Mouse (Mus musculus) myocyte (in vitro differentiated cells): ENCODE measurements around the gene Ntn5.

Experiments used
- MAX ChIP-seq: IDR thresholded peaks from one replicate; pipeline ENCODE4 v1.6.1; 2011; ENCODE audit warnings: low read depth, mild to moderate bottlenecking, control low read depth
- USF1 ChIP-seq: IDR thresholded peaks from one replicate; pipeline ENCODE4 v1.6.1; 2011; ENCODE audit warnings: low read depth, mild to moderate bottlenecking, control low read depth, moderate library complexity

- TF ChIP-seq USF1: no peak
- no peak for TF ChIP-seq MAX
Measured at GRCm38 (mm10) chr7:45742338-45742737, 58.5 kb downstream of the Ntn5 start.
